Mouse (Mus musculus) liver, embryonic 15.5 days (tissue): ENCODE data around the gene Zdhhc14. TPM values are rescaled to one million over a fixed set of nuclear protein-coding genes. Genes with fewer than 3 reads are reported as not detected.
A peak's percentile ranks its signal among the peaks of the same experiment; 100 is the strongest.

Experiments
- ATAC-seq: fragments of 200-750 bp; cut with Nextera tagmentation; 2 replicates; pipeline ENCODE4 v1.8.0; 2017; ENCODE audit warnings: moderate number of reproducible peaks, mild to moderate bottlenecking, moderate library complexity; ENCODE audit not compliant: insufficient read depth
- H3K27ac ChIP-seq: fragments of 300-500 bp; sonication (generic); replicated peaks from 2 replicates; pipeline ENCODE4 v1.5.1; 2015; ENCODE audit warnings: mild to moderate bottlenecking, inconsistent platforms
- H3K27me3 ChIP-seq: fragments of 300-500 bp; sonication (generic); 2 replicates; pipeline ENCODE4 v1.6.1; 2015; ENCODE audit warnings: mild to moderate bottlenecking, inconsistent platforms
- H3K36me3 ChIP-seq: fragments of 300-500 bp; sonication (generic); replicated peaks from 2 replicates; pipeline ENCODE4 v1.6.1; 2015; ENCODE audit warnings: moderate library complexity, mild to moderate bottlenecking, inconsistent platforms
- H3K4me1 ChIP-seq: fragments of 300-500 bp; sonication (generic); replicated peaks from 2 replicates; pipeline ENCODE4 v1.6.1; 2015; ENCODE audit warnings: inconsistent platforms
- H3K4me2 ChIP-seq: fragments of 300-500 bp; sonication (generic); 2 replicates; pipeline ENCODE4 v1.6.1; 2015; ENCODE audit warnings: moderate library complexity, mild to moderate bottlenecking, inconsistent platforms
- H3K4me3 ChIP-seq: fragments of 300-500 bp; sonication (generic); replicated peaks from 2 replicates; pipeline ENCODE4 v1.5.1; 2015; ENCODE audit warnings: mild to moderate bottlenecking, inconsistent platforms
- H3K9ac ChIP-seq: fragments of 300-500 bp; sonication (generic); 2 replicates; pipeline ENCODE4 v1.6.1; 2015; ENCODE audit warnings: moderate library complexity, mild to moderate bottlenecking, inconsistent platforms
- H3K9me3 ChIP-seq: fragments of 300-500 bp; sonication (generic); replicated peaks from 2 replicates; pipeline ENCODE4 v1.6.1; 2016; ENCODE audit warnings: inconsistent platforms
- WGBS: fragments of 180-500 bp; shearing (Covaris S2); methylation state at CpG from one replicate; pipeline ENCODE4 v1.1.7; 2015; ENCODE audit warnings: mixed read lengths; ENCODE audit not compliant: insufficient replicate concordance; 5-methylcytosine and 5-hydroxymethylcytosine counted together
- polyA plus RNA-seq: library from polyadenylated mRNA; unstranded; fragments of >200 nt; fragmentation: Nextera tagmentation; extraction: Ambion mirVana; gene quantifications from 2 replicates; pipeline ENCODE4 v1.2.1, GENCODE M21; 2015

Gene Zdhhc14
- polyA plus RNA-seq, 1 experiment from 2014 or later: 6.9 TPM

GRCm38 (mm10) chr17:5733400-5733799 is 241.0 kb downstream of the Zdhhc14 start:
- H3K36me3 ChIP-seq: peaks cover 48% of the 10 kb centered on the region
- ATAC-seq: no peak
- no peak overlapping the region for H3K4me3 ChIP-seq
- no peaks in the 10 kb centered on the region for H3K9me3 ChIP-seq
- WGBS: 24% methylated on average over 7 of the region's 7 CpGs
- H3K27ac ChIP-seq: no peak overlapping the region
- peaks cover 5% of the 10 kb centered on the region for H3K4me1 ChIP-seq
- H3K4me2 ChIP-seq: no peak overlapping the region
- H3K9ac ChIP-seq: no peak overlapping the region
- no peaks in the 10 kb centered on the region for H3K27me3 ChIP-seq

GRCm38 (mm10) chr17:5741061-5741460 is 248.7 kb downstream of the Zdhhc14 start:
- 90% methylated on average over 6 of the region's 6 CpGs for WGBS
- no peak overlapping the region for H3K4me2 ChIP-seq
- H3K27ac ChIP-seq: no peak overlapping the region
- no peaks in the 10 kb centered on the region for H3K4me1 ChIP-seq
- no peak overlapping the region for H3K4me3 ChIP-seq
- no peaks in the 10 kb centered on the region for H3K9me3 ChIP-seq
- 0 out of 2 replicates have a peak, but pooled peaks cover 11% of the 10 kb centered on the region for H3K36me3 ChIP-seq
- no peak for ATAC-seq
- H3K27me3 ChIP-seq: no peaks in the 10 kb centered on the region
- H3K9ac ChIP-seq: no peak overlapping the region

GRCm38 (mm10) chr17:5744016-5744415 is 251.7 kb downstream of the Zdhhc14 start:
- Histone ChIP-seq H3K4me3 (no peak overlapping the region), H3K27me3 (no peaks in the 10 kb centered on the region), H3K36me3 (0 out of 2 replicates have a peak, but pooled peaks cover 6% of the 10 kb centered on the region), H3K9ac (no peak overlapping the region), H3K4me2 (no peak overlapping the region), H3K9me3 (no peaks in the 10 kb centered on the region), H3K27ac (no peak overlapping the region), H3K4me1 (peaks cover 4% of the 10 kb centered on the region; the same call in 1 of the 2 replicates)
- no peak for ATAC-seq
- 88% methylated on average over 5 of the region's 5 CpGs for WGBS

- no peak for ATAC-seq
- 78% methylated on average over 3 of the region's 3 CpGs for WGBS
- Histone ChIP-seq H3K4me3 (no peak overlapping the region), H3K9ac (no peak overlapping the region), H3K27ac (no peak overlapping the region), H3K36me3 (0 out of 2 replicates have a peak, but pooled peaks cover 4% of the 10 kb centered on the region), H3K4me1 (peaks cover 15% of the 10 kb centered on the region), H3K27me3 (no peaks in the 10 kb centered on the region), H3K4me2 (no peak overlapping the region), H3K9me3 (no peaks in the 10 kb centered on the region)
Observed at GRCm38 (mm10) chr17:5746378-5746777, 254.0 kb downstream of the Zdhhc14 start.

- no peak overlapping the region for H3K27ac ChIP-seq
- ATAC-seq: no peak
- no peak overlapping the region for H3K4me3 ChIP-seq
- no peak overlapping the region for H3K4me2 ChIP-seq
- no peaks in the 10 kb centered on the region for H3K27me3 ChIP-seq
- H3K4me1 ChIP-seq: peaks cover 18% of the 10 kb centered on the region
- no peak overlapping the region for H3K9ac ChIP-seq
- 71% methylated on average over 16 of the region's 16 CpGs for WGBS
- no peaks in the 10 kb centered on the region for H3K9me3 ChIP-seq
- H3K36me3 ChIP-seq: no peaks in the 10 kb centered on the region; the same call in 1 of the 2 replicates
Observed at GRCm38 (mm10) chr17:5747539-5748500, 255.5 kb downstream of the Zdhhc14 start.

- Histone ChIP-seq H3K9ac (no peak overlapping the region), H3K4me2 (no peak overlapping the region)
- ATAC-seq: no peak
Observed at GRCm38 (mm10) chr17:5748501-5748894, 256.1 kb downstream of the Zdhhc14 start.

GRCm38 (mm10) chr17:5750278-5750677 is 257.9 kb downstream of the Zdhhc14 start:
- 74% methylated on average over 4 of the region's 4 CpGs for WGBS
- Histone ChIP-seq H3K9me3 (no peaks in the 10 kb centered on the region), H3K9ac (no peak overlapping the region), H3K27ac (no peak overlapping the region), H3K36me3 (peaks cover 6% of the 10 kb centered on the region; the same call in 1 of the 2 replicates), H3K4me1 (peaks cover 22% of the 10 kb centered on the region), H3K27me3 (no peaks in the 10 kb centered on the region), H3K4me2 (no peak overlapping the region), H3K4me3 (no peak overlapping the region)
- no peak for ATAC-seq

More at GRCm38 (mm10) chr17:5748501-5748894, 256.1 kb downstream of the Zdhhc14 start:
- no peaks in the 10 kb centered on the region for H3K9me3 ChIP-seq
- peaks cover 4% of the 10 kb centered on the region; the same call in 1 of the 2 replicates for H3K36me3 ChIP-seq
- H3K27ac ChIP-seq: no peak overlapping the region
- no peak overlapping the region for H3K4me3 ChIP-seq
- peaks cover 20% of the 10 kb centered on the region for H3K4me1 ChIP-seq
- WGBS: 4% methylated on average over 4 of the region's 4 CpGs
- H3K27me3 ChIP-seq: no peaks in the 10 kb centered on the region

- 74% methylated on average over 3 of the region's 3 CpGs for WGBS
- H3K36me3 ChIP-seq: peaks cover 6% of the 10 kb centered on the region; the same call in 1 of the 2 replicates
- H3K4me3 ChIP-seq: no peak overlapping the region
Observed at GRCm38 (mm10) chr17:5751066-5751465, 258.7 kb downstream of the Zdhhc14 start.

GRCm38 (mm10) chr17:5752322-5752715 is 260.0 kb downstream of the Zdhhc14 start:
- ATAC-seq: no peak
- H3K4me2 ChIP-seq: peak overlapping the region; percentile 56; the same call in 1 of the 2 replicates
- H3K9ac ChIP-seq: no peak overlapping the region

More at GRCm38 (mm10) chr17:5751066-5751465, 258.7 kb downstream of the Zdhhc14 start:
- Histone ChIP-seq H3K9ac (no peak overlapping the region), H3K4me2 (no peak overlapping the region), H3K9me3 (no peaks in the 10 kb centered on the region), H3K4me1 (peaks cover 25% of the 10 kb centered on the region), H3K27ac (no peak overlapping the region), H3K27me3 (no peaks in the 10 kb centered on the region)
- no peak for ATAC-seq

GRCm38 (mm10) chr17:5752716-5753585 is 260.6 kb downstream of the Zdhhc14 start:
- 22% methylated on average over 29 of the region's 29 CpGs for WGBS

More at GRCm38 (mm10) chr17:5752322-5752715, 260.0 kb downstream of the Zdhhc14 start:
- Histone ChIP-seq H3K4me1 (peaks cover 25% of the 10 kb centered on the region), H3K4me3 (no peak overlapping the region), H3K27ac (no peak overlapping the region), H3K9me3 (no peaks in the 10 kb centered on the region), H3K27me3 (no peaks in the 10 kb centered on the region), H3K36me3 (peaks cover 6% of the 10 kb centered on the region; the same call in 1 of the 2 replicates)
- WGBS: 52% methylated on average over 2 of the region's 2 CpGs

More at GRCm38 (mm10) chr17:5752716-5753585, 260.6 kb downstream of the Zdhhc14 start:
- peaks cover 25% of the 10 kb centered on the region for H3K4me1 ChIP-seq
- ATAC-seq: no peak
- no peak overlapping the region for H3K9ac ChIP-seq
- no peaks in the 10 kb centered on the region for H3K27me3 ChIP-seq
- no peak overlapping the region for H3K27ac ChIP-seq
- H3K4me3 ChIP-seq: peak overlapping the region; percentile 36
- H3K36me3 ChIP-seq: peaks cover 6% of the 10 kb centered on the region; the same call in 1 of the 2 replicates
- no peaks in the 10 kb centered on the region for H3K9me3 ChIP-seq
- peak overlapping the region; percentile 56 for H3K4me2 ChIP-seq
